ENCODE assay signal across 8 mouse cellular contexts in genomic region chr8:119436933-119437332, GRCm38 (mm10). TPM values are rescaled to one million over a fixed set of nuclear protein-coding genes. Genes with fewer than 3 reads are reported as not detected.
DNase-seq lines count a peak whose midpoint lies in the region; ATAC-seq lines count a peak whose summit lies in the region.

No protein-coding gene starts in this region.

- 13% methylated on average over 9 of the region's 9 CpGs for WGBS in heart, embryonic 11.5 days (ENCODE audit: insufficient replicate concordance)
- 31% methylated on average over 9 of the region's 9 CpGs for WGBS in forebrain, embryonic 12.5 days

- no peak for ATAC-seq in heart, embryonic 11.5 days (replicated peaks; ENCODE audit: insufficient number of reproducible peaks, low FRiP score, low TSS enrichment)
- no peak for ATAC-seq in forebrain, embryonic 12.5 days (ENCODE audit: low FRiP score)

- peak; percentile 93 for DNase-seq in 416B (ENCODE audit: low read depth)
- DNase-seq in adrenal gland, postnatal 25 days = peak; percentile 94
- DNase-seq in kidney, postnatal 25 days = peak; percentile 92 to 95
- DNase-seq in urinary bladder, postnatal 4 days (ENCODE audit: low spot score in 2 of 2) = peak; percentile 77 to 78
- no peak for DNase-seq in left cerebral cortex, postnatal 25 days (ENCODE audit: low spot score in 2 of 2)

- no peaks in the 10 kb centered on the region for H3K9me3 ChIP-seq in heart, embryonic 11.5 days (replicated peaks; ENCODE audit: control insufficient read depth, low read length)
- H3K9me3 ChIP-seq in megakaryocyte, embryonic 14.5 days = no peaks in the 10 kb centered on the region
- H3K9me3 ChIP-seq in forebrain, embryonic 12.5 days = no peaks in the 10 kb centered on the region

- intact Hi-C loops in left cerebral cortex, postnatal 25 days (cut with DNase I) = loop anchor here (10.0 kb wide), 1 partner anchor 408 kb away; the partner anchor contains the start of gene Cotl1

- H3K27me3 ChIP-seq in heart, embryonic 11.5 days (ENCODE audit: control insufficient read depth, insufficient read depth, low read length) = peaks cover 7% of the 10 kb centered on the region
- H3K27me3 ChIP-seq in megakaryocyte, embryonic 14.5 days (replicated peaks) = peaks cover 45% of the 10 kb centered on the region
- H3K27me3 ChIP-seq in forebrain, embryonic 12.5 days = peaks cover 16% of the 10 kb centered on the region; the same call in 1 of the 2 replicates

- no peaks in the 10 kb centered on the region for H3K36me3 ChIP-seq in heart, embryonic 11.5 days (ENCODE audit: control insufficient read depth, insufficient read depth, low read length)
- H3K36me3 ChIP-seq in megakaryocyte, embryonic 14.5 days (replicated peaks; ENCODE audit: low read length) = peaks cover 3% of the 10 kb centered on the region
- H3K36me3 ChIP-seq in forebrain, embryonic 12.5 days (replicated peaks) = no peaks in the 10 kb centered on the region

- peak overlapping the region; percentile 19; the same call in 1 of the 2 replicates for H3K4me2 ChIP-seq in heart, embryonic 11.5 days
- no peak overlapping the region for H3K4me2 ChIP-seq in forebrain, embryonic 12.5 days

- H3K9ac ChIP-seq in heart, embryonic 11.5 days (ENCODE audit: low read depth, low read length) = no peak overlapping the region
- no peak overlapping the region for H3K9ac ChIP-seq in forebrain, embryonic 12.5 days

- no peak overlapping the region for H3K27ac ChIP-seq in heart, embryonic 11.5 days (ENCODE audit: low read depth, low read length)
- no peak overlapping the region for H3K27ac ChIP-seq in forebrain, embryonic 12.5 days

- H3K4me3 ChIP-seq in heart, embryonic 11.5 days (ENCODE audit: low read depth, low read length) = no peak overlapping the region
- H3K4me3 ChIP-seq in megakaryocyte, embryonic 14.5 days (replicated peaks) = peak overlapping the region; percentile 89
- H3K4me3 ChIP-seq in forebrain, embryonic 12.5 days (replicated peaks) = no peak overlapping the region

- H3K4me1 ChIP-seq in heart, embryonic 11.5 days (ENCODE audit: control insufficient read depth, insufficient read depth, low read length) = peaks cover 9% of the 10 kb centered on the region; the same call in 1 of the 2 replicates
- H3K4me1 ChIP-seq in megakaryocyte, embryonic 14.5 days = peaks cover 57% of the 10 kb centered on the region
- H3K4me1 ChIP-seq in forebrain, embryonic 12.5 days = peaks cover 17% of the 10 kb centered on the region

RNA-seq across cellular contexts. Expression of gene Osgin1, which starts 3.0 kb away (rescaled TPM):
- 73.4 and 110 TPM in 2 replicates for total RNA-seq in adrenal gland, postnatal 25 days (2021)
- polyA plus RNA-seq in heart, embryonic 11.5 days (2014; fragmentation: Nextera tagmentation; extraction: Ambion mirVana) = 0.39 and 0.94 TPM in 2 replicates
- polyA plus RNA-seq in megakaryocyte, embryonic 14.5 days (2012; ENCODE audit: insufficient read depth, low replicate concordance) = 6.3 and 11.2 TPM in 2 replicates
- 0.13 and 0.65 TPM in 2 replicates for polyA plus RNA-seq in forebrain, embryonic 12.5 days (2016; fragmentation: Nextera tagmentation; extraction: Ambion mirVana)
- 1 to 10 TPM in 1 of 2 experiments, under 1 TPM in 1; 0.55 to 1.0 TPM for total RNA-seq in left cerebral cortex, postnatal 25 days (2021)

RNA-seq across cellular contexts. Expression of gene Necab2, which starts 9.6 kb away (rescaled TPM):
- 6.5 and 7.0 TPM in 2 replicates for total RNA-seq in adrenal gland, postnatal 25 days (2021)
- polyA plus RNA-seq in heart, embryonic 11.5 days (2014; fragmentation: Nextera tagmentation; extraction: Ambion mirVana) = 1.4 and 2.0 TPM in 2 replicates
- not detected in 2 replicates for polyA plus RNA-seq in megakaryocyte, embryonic 14.5 days (2012; ENCODE audit: insufficient read depth, low replicate concordance)
- polyA plus RNA-seq in forebrain, embryonic 12.5 days (2016; fragmentation: Nextera tagmentation; extraction: Ambion mirVana) = 14.6 and 15.4 TPM in 2 replicates
- total RNA-seq in left cerebral cortex, postnatal 25 days (2021) = 10 to 100 TPM; 59.0 to 73.8 TPM

RNA-seq across cellular contexts. Expression of gene Mlycd, which starts 42.3 kb away (rescaled TPM):
- total RNA-seq in adrenal gland, postnatal 25 days (2021) = 46.2 and 49.0 TPM in 2 replicates
- polyA plus RNA-seq in heart, embryonic 11.5 days (2014; fragmentation: Nextera tagmentation; extraction: Ambion mirVana) = 14.2 and 19.0 TPM in 2 replicates
- 25.3 and 39.1 TPM in 2 replicates for polyA plus RNA-seq in megakaryocyte, embryonic 14.5 days (2012; ENCODE audit: insufficient read depth, low replicate concordance)
- 13.9 and 14.0 TPM in 2 replicates for polyA plus RNA-seq in forebrain, embryonic 12.5 days (2016; fragmentation: Nextera tagmentation; extraction: Ambion mirVana)
- total RNA-seq in left cerebral cortex, postnatal 25 days (2021) = 10 to 100 TPM; 28.6 to 30.3 TPM

Comparison
In these comparisons a context has a peak if more than half of its experiments do, and no peak if none do; other contexts are left out.
1. DNase-seq: peak in 416B (single experiment), adrenal gland, postnatal 25 days (single experiment), kidney, postnatal 25 days (2 of 2) and urinary bladder, postnatal 4 days (2 of 2); none in left cerebral cortex, postnatal 25 days (0 of 2).